Mouse (Mus musculus): ENCODE data around the gene Cacna1c.

- TF ChIP-seq EP300 (optimal IDR thresholded peaks at IDR 0.05) (no peak), CTCF (IDR thresholded peaks at IDR 0.05; ENCODE audit: low read depth) (no peak)
Observed at GRCm38 (mm10) chr6:119069145-119069544, 127.1 kb downstream of the Cacna1c start.
